Mouse (Mus musculus) adrenal gland, postnatal 14 days (tissue): Measurements from ENCODE around the gene Ajap1. TPM values are rescaled to one million over a fixed set of nuclear protein-coding genes. Genes with fewer than 3 reads are reported as not detected.

Source experiments
- DNase-seq: peaks from one replicate; pipeline ENCODE4 v3.0.0; 2021; ENCODE audit warnings: mixed read lengths
- long read RNA-seq, 2 experiments: library from polyadenylated mRNA; stranded (forward); transcript quantifications; one replicate each; pipeline ENCODE4 v2.0.0; 2021
- total RNA-seq: library from RNA; stranded (reverse); gene quantifications from 2 replicates; pipeline ENCODE4 v1.2.3, GENCODE M21; 2021

Gene Ajap1
- 3.2 and 3.3 TPM in 2 replicates for total RNA-seq
- long read RNA-seq, experiment 1, transcript Ajap1-201 (6 exons, 3,048 nt): major isoform, 27 of 27 reads
- long read RNA-seq, experiment 1, partial matches to known transcripts: 0 of 27 reads
- long read RNA-seq, experiment 1, other reads (novel, unspliced or antisense): 0 of 27 reads
- long read RNA-seq, experiment 2, transcript Ajap1-201 (6 exons, 3,048 nt): major isoform, 15 of 15 reads
- long read RNA-seq, experiment 2, partial matches to known transcripts: 0 of 15 reads
- long read RNA-seq, experiment 2, other reads (novel, unspliced or antisense): 0 of 15 reads

DNA sequence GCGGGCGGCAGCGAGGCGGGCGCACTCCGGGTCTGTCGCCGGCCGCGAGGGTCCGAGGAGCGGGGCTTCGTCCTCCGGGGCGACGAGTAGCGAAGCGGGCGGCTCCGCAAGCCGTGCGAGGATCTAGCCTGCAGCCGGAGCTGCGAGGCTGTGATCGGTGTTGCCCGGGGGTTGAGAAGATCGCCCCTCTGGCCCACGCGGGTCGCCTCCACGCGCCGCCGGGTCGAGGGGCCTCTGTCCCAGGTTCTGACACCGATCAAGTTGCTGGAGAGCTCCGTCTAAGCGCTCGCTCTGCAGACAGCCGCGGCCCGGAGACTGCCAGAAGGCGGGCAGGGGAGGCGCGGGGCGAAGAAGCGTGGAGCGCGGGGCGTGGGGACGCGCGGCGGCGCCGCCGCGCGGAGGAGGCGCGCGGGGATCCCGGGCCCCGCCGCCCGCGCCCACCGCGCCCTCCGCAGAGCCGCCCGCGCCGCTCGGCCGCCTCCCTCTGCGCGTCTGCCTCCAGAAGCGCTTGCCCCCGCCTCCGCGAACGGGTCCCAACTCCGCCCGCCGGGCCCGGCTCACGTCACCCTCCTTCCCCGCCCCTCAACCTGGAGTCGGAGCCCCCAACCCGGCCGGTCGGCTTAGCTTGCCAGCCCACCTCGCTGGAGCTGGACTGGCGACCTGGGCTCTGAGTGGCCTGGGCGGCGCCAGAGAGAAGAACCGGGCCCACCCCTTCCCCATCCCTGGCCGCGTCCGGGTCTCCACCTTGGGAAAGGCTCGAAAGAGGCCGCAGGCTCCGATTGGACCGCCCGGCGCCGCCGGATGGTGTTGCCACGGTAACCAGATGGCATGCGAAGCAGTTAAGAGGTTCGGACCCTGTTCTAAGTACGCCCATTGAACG is at the start of gene Ajap1:
Ajap1 (minus strand) TSS at position 353 of the 880 bp plus-strand sequence.
- DNase-seq: peak; percentile 53

DNA sequence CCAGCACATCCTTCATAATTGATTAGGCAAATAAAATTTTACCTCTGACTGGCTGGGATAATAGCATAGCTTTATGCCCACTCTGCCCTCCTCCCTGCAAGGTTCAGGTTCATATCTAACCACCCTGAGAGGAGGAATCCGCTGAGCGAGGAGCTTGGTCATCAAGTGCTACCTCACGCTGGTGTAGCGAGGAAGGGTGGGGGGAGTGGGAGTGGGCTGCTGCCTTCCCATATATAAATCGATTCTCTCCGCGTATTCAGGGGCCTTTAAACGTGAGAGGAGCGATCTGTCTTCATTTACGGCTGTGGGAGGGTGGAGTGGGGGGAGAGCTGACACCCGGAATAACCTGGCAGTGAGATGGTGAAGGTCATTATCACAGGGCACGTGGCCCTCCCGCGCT is 47.9 kb upstream of the Ajap1 start:
- DNase-seq: no peak

DNA sequence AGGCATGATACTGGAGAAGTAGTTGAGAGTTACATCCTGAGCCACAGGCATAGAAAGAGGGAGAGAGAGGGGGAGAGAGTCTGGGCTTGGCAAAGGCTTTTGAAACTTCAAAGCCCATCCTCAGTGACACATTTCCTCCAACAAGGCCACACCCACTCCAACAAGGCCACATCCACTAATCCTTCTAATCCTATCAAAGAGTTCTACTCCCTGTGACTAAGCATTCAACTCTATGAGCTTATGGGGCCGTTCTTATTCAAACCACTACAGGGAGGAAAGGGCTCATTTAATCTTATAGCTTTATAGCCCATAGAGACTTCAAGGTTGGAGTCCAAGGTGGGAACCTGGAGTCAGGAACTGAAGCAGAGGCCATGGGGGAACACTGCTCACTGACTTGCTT is 39.0 kb upstream of the Ajap1 start:
- DNase-seq: no peak

DNA sequence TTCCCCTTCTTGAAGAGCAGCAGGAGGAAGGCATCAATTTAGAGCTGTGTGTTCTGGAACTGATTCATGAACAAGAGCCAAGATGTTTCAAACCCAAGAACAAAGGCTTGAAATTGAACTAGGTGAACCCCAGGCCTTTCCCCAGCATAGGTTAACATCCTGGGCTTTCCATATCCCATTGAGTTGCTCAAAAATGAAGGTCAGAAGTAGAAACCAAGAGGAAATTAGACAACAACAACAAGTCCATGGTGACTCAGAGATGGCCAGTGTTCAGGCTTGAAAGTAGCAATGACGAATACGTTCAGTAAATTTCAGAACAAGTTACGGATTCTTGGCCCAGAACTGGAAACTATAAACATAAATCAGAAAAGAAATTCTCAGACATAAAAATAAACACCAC is 37.3 kb upstream of the Ajap1 start:
- no peak for DNase-seq

DNA sequence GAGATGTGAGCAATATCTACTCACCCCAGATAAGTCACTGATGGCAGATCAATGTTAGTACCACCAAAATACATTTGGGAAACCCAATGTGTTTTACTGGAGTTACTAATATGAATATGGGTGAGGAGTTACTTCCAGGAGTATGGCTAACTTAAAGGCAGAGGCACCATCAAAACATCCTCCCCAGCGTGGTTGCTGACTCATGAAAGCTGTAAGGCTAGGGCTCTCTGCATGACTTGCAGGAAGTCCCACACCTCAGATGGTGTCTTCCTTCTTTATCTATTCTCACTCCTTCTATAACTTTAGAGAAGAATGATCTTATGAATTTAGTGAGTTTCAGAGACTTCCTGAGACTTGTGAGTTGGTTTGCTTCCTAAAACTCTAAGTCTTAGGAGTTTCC is 36.7 kb upstream of the Ajap1 start:
- DNase-seq: no peak

DNA sequence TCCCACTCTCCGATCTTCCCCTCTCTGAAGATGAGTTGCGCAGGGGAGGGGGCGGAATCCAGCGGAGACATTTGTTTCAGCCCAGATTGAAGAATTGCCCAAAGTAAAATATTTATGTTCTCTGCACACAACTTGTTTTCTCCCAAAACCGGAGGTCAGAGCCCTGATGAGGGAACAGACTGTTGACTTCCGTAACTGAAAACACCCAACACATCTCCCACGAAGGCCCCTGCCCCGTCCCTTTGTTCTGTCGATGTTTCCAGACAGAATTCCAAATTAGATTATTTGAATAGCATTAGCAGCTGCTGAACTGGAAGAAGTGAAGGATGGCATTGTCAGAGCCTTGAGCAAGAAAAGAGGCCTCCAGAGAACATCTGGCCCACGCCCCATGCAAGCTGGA is 33.2 kb upstream of the Ajap1 start:
- DNase-seq: no peak

DNA sequence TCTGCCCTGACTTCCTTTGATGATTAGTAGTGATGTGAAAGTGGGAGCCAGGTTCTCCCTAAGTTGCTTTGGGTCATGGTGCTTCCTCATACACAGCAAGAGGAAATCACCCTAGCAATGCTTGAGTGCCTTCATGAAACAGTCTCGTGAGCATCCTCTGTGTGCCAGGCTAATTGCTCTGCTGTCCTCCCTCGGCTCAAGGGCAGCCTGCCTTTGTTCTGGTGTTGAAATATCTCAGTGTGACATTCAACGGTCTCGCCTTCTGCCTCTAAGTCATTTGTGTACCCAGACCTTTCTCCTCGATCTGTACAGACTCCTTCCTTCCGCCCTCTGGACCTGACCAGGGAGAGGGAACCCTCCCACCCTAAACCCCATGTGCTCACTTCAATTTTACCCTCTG is 31.5 kb upstream of the Ajap1 start:
- DNase-seq: peak; percentile 45

DNA sequence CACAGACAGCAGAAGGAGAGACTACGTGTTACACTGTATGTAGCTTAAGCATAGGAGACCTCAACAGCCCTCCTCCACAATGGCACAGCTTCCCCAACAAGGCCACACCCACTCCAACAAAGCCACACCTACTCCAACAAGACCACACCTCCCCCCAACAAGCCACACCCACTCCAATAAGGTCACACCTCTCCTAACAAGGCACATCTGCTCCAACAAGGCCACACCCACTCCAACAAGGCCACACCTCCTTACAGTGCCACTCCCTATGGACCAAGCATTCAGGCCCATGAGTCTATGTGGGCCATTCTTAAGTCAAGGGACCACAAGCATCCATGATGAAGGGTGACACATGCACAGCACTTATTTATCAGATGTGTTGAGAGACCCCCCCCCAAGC is 28.9 kb upstream of the Ajap1 start:
- no peak for DNase-seq

DNA sequence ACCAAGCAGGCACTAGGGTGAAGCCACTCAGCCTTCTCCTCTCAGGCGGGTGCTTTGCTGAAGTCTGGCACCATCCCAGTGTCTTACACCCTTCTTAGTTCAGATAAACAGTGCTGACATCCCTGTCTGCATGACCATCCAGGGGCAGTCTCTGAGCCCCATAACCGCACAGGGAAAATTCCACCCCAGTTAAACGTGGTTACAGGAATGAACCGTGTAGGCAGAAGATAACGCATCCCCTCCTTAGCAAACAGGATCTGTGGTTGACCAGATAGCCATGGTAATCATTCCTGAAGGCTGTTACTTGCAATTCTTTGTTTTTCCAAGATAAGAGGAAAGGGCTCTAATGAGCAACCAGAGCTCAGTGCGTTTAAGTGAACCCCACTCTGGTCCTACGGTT is 19.3 kb upstream of the Ajap1 start:
- DNase-seq: no peak

DNA sequence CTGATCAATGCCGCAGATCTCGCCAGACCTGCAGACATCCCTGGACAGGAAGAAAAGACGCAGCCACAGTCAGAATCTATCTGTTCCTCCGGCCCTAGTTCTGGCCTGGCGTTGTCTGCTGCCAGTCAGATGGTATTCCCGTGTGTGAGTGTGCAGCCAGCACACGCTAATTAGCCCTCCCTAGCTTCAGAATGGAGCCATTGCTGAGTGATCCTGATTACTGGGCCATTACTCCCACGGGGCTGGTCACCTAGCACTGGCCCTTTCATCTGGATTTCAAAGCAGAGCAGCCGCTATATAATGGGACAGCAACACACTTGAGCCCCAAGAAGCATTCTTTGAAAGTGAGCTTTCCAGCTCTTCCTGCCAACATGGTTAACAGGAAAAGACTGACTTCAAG is 9.8 kb upstream of the Ajap1 start:
- DNase-seq: no peak

DNA sequence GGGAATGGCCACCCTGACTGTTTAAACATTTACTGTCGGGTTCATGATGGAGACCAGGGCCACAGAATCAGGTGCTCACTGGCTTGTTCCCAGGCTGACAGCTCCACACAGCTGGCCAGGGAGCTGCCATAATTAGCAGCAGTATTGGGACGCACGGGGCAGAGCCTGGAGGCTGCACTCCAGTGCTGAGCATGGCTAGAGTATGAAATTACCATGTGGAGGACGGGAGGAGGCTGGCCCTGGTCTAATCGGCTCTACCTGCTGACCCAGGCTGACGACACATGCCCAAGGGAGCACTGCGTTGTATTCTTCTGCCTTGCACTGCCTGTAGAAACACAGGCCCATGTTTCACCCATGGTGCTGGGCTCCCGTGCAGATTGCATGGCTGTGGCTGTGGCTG is 6.5 kb upstream of the Ajap1 start:
- DNase-seq: no peak

DNA sequence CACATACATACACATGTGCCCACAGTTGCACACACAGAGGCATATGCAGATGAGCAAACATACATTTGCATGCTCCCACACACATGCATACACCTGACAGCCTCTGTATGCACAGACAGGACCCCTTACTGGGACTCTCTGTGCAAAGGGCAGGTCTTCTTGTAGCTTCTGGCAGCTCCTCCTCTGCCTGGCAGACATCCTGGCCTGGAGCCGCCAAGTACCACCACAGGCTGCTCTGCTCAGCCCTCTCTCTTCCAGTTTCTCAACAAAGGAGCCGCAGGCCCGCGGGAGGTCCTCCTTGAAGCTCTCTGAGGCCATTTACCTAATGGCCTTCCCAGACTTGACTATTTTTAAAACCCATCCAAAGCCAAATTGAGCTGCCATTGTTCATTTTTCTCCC is 3.3 kb upstream of the Ajap1 start:
- DNase-seq: no peak

DNA sequence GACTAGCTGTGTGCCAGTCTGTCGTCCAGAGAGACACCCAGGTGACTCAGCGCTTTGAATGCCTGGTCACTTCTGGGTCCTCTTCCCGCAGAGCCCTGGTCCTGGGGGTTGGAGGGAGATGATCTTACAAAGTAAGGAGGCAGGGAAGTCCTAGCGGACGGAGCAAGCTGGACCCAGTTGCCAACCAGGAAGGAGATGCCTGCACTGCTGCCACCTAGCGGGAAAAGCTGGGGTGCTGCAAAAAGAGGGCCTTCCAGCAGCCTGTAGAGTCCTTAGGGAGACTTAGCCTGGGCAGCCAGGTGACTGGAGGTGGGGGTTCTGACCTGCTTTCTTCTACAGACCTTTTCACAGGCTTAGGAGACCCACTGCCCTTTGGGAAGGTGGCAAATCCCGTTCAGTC is 1.8 kb upstream of the Ajap1 start:
- DNase-seq: peak; percentile 87

DNA sequence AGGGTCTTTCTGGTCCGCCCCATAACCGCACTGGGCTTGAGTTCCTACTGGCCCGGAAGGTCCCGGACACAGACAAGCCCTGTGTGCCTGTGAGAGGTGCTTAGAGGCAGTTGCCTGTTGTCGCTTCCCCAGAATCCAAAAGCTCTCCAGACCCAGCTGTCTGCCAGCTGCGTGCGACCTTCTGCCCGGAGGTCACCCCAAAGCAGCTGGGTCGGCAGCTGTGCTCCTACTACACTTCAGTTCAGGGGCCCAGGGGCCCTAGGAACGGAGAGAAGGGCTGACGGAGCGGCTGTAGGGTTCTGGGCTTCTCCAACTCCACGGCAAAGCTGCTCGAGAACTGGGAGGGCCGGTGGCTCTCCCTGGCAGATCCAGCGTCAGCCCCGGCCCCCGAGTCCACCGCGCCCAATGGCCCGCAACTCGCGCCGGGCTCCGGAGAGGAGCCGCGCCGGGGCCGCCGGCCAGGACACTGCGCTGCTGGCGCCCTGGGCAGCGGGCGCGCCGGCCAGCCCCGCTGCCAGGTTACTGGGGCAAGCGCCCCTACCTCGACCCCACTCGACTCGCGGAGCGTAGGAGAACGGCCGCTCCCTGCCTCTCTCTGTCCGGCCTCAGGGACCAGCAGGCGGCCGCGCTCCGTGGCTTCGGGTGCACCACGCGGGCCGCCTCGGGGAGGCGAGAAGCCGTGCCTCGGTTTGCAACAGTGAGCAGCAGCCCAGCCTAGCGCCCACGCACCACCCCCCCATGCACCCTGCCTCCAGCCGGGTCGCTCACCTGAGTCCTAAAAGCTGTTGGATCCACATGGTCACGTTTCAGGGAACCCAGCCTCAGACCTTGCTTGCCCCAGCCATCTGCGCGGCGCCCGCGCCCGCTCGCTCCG is 1.0 kb downstream of the Ajap1 start:
- peak; percentile 17 for DNase-seq

DNA sequence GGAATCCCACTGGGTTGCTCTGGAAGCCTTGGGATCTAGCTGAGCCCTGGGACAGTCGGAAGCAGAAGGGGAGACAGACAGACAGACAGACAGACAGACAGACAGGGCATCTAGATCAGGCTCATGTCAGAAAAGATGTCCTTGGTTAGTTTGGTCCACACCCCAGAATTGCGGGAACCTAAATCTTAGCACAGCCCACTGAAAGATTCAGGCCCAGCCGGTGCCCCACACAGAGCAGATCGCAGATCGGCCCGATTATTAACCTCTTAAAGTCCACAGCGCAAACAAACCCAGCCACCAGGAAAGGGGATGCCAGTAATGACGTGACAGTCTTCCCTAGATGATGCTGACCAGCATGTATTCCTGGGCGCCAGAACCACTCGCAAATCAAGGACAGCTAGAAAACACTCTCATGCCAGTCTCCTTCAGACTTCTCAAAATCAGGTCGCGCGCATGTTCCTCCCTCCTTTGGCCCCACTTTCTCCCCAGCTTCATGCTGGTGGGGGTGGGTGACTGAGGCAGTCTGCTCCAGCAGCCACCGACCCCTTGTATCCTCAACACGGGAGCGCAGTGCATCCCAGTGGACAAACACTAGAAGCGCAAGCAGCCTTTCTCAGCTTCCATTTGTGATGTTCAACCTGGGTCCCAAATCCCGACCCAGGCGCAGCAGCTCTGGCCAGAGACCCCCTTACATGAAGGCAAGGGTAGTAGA is 1.9 kb downstream of the Ajap1 start:
- DNase-seq: peak; percentile 51

DNA sequence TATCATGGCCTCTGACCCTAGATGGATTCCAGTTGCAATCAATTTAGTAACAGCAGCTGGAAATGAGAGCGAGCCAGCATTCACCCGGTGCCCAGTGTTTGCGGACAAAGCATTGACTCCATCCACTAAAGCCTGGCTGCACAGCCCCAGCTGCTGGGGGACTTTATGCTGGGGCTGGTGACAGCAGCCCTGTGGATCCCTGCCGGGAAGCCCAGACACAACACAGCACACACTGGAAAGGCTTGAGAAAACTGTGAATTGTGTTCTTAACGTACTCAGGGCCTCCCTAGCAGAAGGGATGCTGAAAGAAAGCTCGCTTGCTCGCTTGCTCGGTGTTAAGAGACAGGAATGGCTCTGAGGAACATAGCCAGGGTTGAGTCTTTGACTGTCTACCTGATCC is 3.5 kb downstream of the Ajap1 start:
- no peak for DNase-seq

DNA sequence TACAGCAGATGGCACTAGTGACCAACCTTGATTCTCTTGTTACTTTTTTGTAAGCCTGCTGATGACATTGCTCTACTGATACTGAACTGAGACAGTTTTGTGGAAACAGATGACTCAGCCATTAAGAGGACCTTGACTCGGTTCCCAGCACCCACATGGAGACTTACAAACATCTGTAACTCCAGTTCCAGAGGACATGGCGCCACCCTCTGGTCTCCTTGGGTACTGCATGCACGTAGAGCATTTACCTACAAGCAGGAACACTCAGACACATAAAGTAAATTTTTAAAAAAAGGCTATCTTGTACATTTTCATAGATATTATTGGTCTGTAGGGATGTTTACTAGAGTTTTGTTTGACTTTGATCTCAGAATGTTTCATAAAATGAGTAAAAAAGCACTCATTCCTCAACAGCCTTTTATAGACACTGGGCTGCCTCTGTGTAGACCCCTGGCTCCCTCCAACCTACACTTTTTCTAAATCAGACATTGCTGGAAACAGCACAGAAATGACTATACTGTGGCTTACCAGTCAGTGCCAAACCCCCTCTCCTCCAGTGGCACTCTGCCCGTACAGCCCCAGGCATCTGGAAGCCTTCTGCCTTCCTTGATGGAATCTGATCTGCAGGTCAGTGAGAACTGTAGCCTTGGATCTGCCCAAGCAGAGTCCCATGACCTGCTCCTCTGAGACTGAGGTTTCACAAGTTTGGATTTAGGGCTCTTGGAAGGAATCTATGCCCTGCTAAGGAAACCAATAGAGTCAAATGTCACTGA is 8.9 kb downstream of the Ajap1 start:
- no peak for DNase-seq

DNA sequence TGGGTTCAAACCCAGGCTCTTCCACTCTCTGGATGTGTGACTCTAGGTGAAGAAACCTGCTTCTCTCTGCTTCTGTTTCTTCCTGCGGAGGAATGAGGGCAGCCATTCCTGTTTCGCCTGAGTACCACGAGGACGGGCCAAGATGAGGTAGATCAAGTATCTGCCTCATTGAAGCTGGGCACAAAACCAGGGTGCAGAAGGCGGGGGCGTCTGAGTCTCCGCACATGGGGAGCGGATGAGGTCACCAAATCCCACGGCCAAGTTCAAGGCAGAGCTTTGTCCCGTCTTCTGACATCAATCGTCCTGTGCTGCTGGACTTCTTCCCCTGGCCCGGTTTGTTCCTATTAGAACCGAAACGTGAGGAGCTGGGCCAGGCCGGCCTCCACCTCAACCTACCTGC is 12.9 kb downstream of the Ajap1 start:
- no peak for DNase-seq

DNA sequence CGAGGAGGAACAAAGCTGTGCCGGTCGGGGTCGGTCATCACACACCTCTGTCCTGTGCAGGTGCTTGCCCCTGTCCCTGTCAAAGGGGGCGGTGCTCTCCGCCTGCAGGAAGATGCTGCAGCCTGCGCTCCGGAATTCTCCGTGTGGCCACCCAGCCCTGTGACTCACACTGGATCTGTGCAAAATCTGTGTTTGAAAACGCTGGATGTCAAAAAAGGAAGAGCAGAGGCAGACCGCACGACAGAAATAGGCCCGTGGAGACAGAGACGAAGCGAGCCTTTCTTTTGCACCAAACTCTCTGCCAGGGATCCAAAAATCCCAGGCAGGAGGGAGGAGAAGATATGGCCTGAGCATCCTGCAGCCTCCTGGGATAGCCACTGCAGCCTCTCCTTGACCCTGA is 22.7 kb downstream of the Ajap1 start:
- no peak for DNase-seq

DNA sequence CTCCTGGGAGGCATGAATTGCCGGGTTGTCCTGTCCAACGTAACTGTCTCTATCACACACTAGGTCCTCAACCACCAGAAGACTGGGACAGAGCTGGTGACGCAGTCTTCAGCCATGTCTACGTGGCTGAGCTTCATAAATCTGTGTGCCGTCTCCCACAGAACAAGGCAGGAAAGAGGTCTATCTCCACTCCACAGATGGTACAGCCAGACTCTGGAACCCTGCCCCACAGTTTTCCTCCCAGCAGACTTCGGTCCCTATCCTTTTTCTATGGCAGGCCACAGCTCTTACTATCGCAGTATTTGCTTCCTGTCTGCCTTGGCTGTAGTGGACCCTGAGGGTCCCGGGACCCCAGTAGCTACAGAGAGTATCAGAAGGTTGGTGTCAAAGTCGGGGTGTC is 23.1 kb downstream of the Ajap1 start:
- no peak for DNase-seq

DNA sequence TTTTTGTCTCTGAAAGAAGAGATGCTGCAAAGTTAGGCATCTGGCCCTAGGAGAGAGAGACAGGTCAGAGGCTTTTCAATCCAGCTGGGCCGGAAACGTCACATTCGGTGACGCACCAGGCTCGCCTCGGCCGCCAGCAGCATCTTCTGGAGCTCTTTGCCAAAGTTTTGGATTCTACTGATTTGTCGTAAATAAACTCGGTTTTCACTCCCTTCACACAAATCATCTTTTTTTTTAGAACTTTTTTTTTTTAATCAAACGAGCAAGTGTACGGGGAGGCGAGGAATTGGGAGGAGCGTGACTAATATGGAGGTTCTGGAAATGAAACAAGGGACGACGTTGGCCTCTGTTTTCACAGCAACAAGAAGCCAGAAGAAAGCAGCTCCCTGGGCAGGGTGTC is 23.8 kb downstream of the Ajap1 start:
- DNase-seq: no peak
